Mouse (Mus musculus): Measurements from ENCODE around the gene Fancd2.

DNA sequence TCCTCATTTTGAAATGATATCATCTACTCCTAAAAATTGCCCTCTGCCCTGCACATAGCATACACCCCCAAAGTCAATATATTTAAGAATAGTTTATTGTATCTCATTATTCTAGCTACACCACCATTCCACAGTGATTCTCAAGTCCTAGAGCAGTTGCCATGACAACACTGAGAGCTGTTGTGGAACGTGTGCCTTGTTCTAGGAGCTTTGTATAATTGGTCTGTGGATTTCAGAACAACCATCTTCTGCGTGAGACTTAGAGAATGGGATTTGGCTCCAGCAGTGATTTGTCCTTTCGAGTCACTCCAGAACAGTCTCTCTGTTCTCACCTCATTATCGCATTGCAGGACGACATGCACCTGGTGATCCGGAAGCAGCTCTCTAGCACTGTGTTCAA is 28.3 kb downstream of the Fancd2 start:
- TF ChIP-seq POLR2A (IDR thresholded peaks at IDR 0.05; ENCODE audit: extremely low read depth, insufficient read depth, low read length) (no peak), CTCF (IDR thresholded peaks at IDR 0.05; ENCODE audit: low read depth, low read length) (no peak)

Data from liver, adult 2 months (tissue).